In genomic region chr3:123576413-123577387, GRCm38 (mm10) we compare ENCODE assay signal across 25 mouse cellular contexts.
DNase-seq lines count a peak whose midpoint lies in the region; ATAC-seq and TF ChIP-seq lines count a peak whose summit lies in the region.
"Had no signal": no experiment of that assay in that cellular context is flagged by ENCODE, and none has a peak within 500 bp of the region (broad histone marks: within the 10 kb centered on the region; RNA-seq: fewer than 3 reads in every experiment).

No protein-coding gene starts in this region.

- H3K9me3 ChIP-seq in liver, embryonic 11.5 days (ENCODE audit: control insufficient read depth, low read length) = no peaks in the 10 kb centered on the region
- H3K9me3 ChIP-seq in liver, postnatal 0 days (ENCODE audit: low read length) = 0 out of 2 replicates have a peak, but pooled peaks cover 3% of the 10 kb centered on the region
- H3K9me3 ChIP-seq in forebrain, embryonic 11.5 days (ENCODE audit: control insufficient read depth, low read length) = no peaks in the 10 kb centered on the region
- H3K9me3 ChIP-seq: heart, embryonic 12.5 days; hindbrain, embryonic 13.5 days; neural tube, embryonic 12.5 days; stomach, embryonic 15.5 days had no signal

- H3K27ac ChIP-seq in liver, embryonic 11.5 days (ENCODE audit: low read depth, low read length) = peak overlapping the region; percentile 33; the same call in 1 of the 2 replicates
- H3K27ac ChIP-seq in liver, postnatal 0 days (ENCODE audit: low read depth) = peak overlapping the region; percentile 67
- H3K27ac ChIP-seq in forebrain, embryonic 11.5 days (ENCODE audit: low read depth, low read length) = no peak overlapping the region
- H3K27ac ChIP-seq: hindbrain, embryonic 13.5 days; midbrain, embryonic 13.5 days; neural tube, embryonic 12.5 days; stomach, embryonic 15.5 days had no signal

- H3K4me3 ChIP-seq in liver, embryonic 11.5 days (ENCODE audit: low read depth, low read length) = no peak overlapping the region
- H3K4me3 ChIP-seq in liver, postnatal 0 days (ENCODE audit: low read depth, low read length) = no peak overlapping the region
- no peak overlapping the region for H3K4me3 ChIP-seq in forebrain, embryonic 11.5 days (ENCODE audit: low read depth, low read length)
- H3K4me3 ChIP-seq: heart, embryonic 12.5 days; hindbrain, embryonic 13.5 days; midbrain, embryonic 13.5 days; neural tube, embryonic 12.5 days; stomach, embryonic 15.5 days had no signal

- H3K27me3 ChIP-seq in liver, embryonic 11.5 days (replicated peaks; ENCODE audit: control insufficient read depth, insufficient read depth, low read length) = no peaks in the 10 kb centered on the region
- no peaks in the 10 kb centered on the region for H3K27me3 ChIP-seq in liver, postnatal 0 days (ENCODE audit: insufficient read depth, low read length)
- H3K27me3 ChIP-seq in forebrain, embryonic 11.5 days (ENCODE audit: control insufficient read depth, insufficient read depth, low read length) = no peaks in the 10 kb centered on the region
- H3K27me3 ChIP-seq: heart, embryonic 12.5 days; hindbrain, embryonic 13.5 days; midbrain, embryonic 13.5 days; neural tube, embryonic 12.5 days; stomach, embryonic 15.5 days had no signal

- no peak overlapping the region for H3K9ac ChIP-seq in liver, embryonic 11.5 days (ENCODE audit: low read depth, low read length)
- no peak overlapping the region for H3K9ac ChIP-seq in liver, postnatal 0 days (replicated peaks)
- H3K9ac ChIP-seq in forebrain, embryonic 11.5 days (ENCODE audit: low read length) = no peak overlapping the region
- H3K9ac ChIP-seq: forebrain, postnatal 0 days; heart, embryonic 12.5 days; hindbrain, embryonic 13.5 days; midbrain, embryonic 13.5 days; neural tube, embryonic 12.5 days; stomach, embryonic 15.5 days had no signal

- peak; percentile 67 for ATAC-seq in liver, embryonic 11.5 days (replicated peaks; ENCODE audit: low FRiP score)
- ATAC-seq in hematopoietic stem cell, adult 5-6 weeks (replicated peaks in 1 of 2; ENCODE audit: insufficient read depth in 1 of 2, low FRiP score in 2 of 2, low TSS enrichment in 1 of 2, low read depth in 1 of 2, poor library complexity in 2 of 2, severe bottlenecking in 2 of 2) = peak; percentile 74 to 88
- peak; percentile 74 for ATAC-seq in liver, postnatal 0 days
- no peak for ATAC-seq in forebrain, embryonic 11.5 days (replicated peaks; ENCODE audit: low FRiP score)
- ATAC-seq: CD4-positive, CD25-positive, alpha-beta regulatory T cell, adult 4 months; forebrain, postnatal 0 days; midbrain, embryonic 13.5 days had no signal

- H3K4me2 ChIP-seq in liver, embryonic 11.5 days = no peak overlapping the region
- 0 out of 2 replicates have a peak overlapping the region, but pooled peaks have one; percentile 22 for H3K4me2 ChIP-seq in liver, postnatal 0 days (ENCODE audit: low read depth, low read length)
- H3K4me2 ChIP-seq in forebrain, embryonic 11.5 days (ENCODE audit: low read depth, low read length, severe bottlenecking) = no peak overlapping the region
- H3K4me2 ChIP-seq: heart, embryonic 12.5 days; hindbrain, embryonic 13.5 days; midbrain, embryonic 13.5 days; neural tube, embryonic 12.5 days; stomach, embryonic 15.5 days had no signal

- peak; percentile 85 for TF ChIP-seq EP300 in liver, postnatal 0 days (IDR thresholded peaks at IDR 0.05; ENCODE audit: low read depth)

- no peak for TF ChIP-seq CTCF in liver, postnatal 0 days (IDR thresholded peaks at IDR 0.05; ENCODE audit: low read depth)

- H3K36me3 ChIP-seq in liver, embryonic 11.5 days (ENCODE audit: control insufficient read depth, insufficient read depth, low read length) = no peaks in the 10 kb centered on the region
- H3K36me3 ChIP-seq in liver, postnatal 0 days (replicated peaks; ENCODE audit: insufficient read depth, low read length) = no peaks in the 10 kb centered on the region
- no peaks in the 10 kb centered on the region for H3K36me3 ChIP-seq in forebrain, embryonic 11.5 days (ENCODE audit: control insufficient read depth, insufficient read depth, low read length)
- H3K36me3 ChIP-seq: heart, embryonic 12.5 days; neural tube, embryonic 12.5 days; stomach, embryonic 15.5 days had no signal

- WGBS in liver, embryonic 11.5 days = 84% methylated on average over 21 of the region's 21 CpGs
- 77% methylated on average over 21 of the region's 21 CpGs for WGBS in liver, postnatal 0 days (ENCODE audit: insufficient replicate concordance)
- 92% methylated on average over 21 of the region's 21 CpGs for WGBS in forebrain, embryonic 11.5 days

- no peak for DNase-seq in liver, embryonic 11.5 days (ENCODE audit: low spot score)
- DNase-seq in liver = no peak
- DNase-seq in brain, adult 2 months (ENCODE audit: low read depth, low spot score) = peak; percentile 56
- no peak for DNase-seq in liver, postnatal 0 days
- DNase-seq in kidney, adult 11 months = no peak
- DNase-seq in forebrain, embryonic 11.5 days (ENCODE audit: low spot score) = no peak
- DNase-seq in Muller cell, postnatal 12 days (ENCODE audit: inconsistent ontology term) = no peak
- DNase-seq: adrenal gland, adult 2 months; cerebellum, adult 8-10 months; cerebellum, postnatal 36 days; forebrain, postnatal 0 days; heart, postnatal 10 days; kidney, adult 18-20 months; kidney, postnatal 10 days; lung, adult 2 months; lung, postnatal 14 days; thymus, adult 18-20 months; thymus, postnatal 36 days had no signal

- no peaks in the 10 kb centered on the region for H3K4me1 ChIP-seq in liver, embryonic 11.5 days (replicated peaks; ENCODE audit: control insufficient read depth, insufficient read depth, low read length)
- H3K4me1 ChIP-seq in liver, postnatal 0 days (ENCODE audit: insufficient read depth) = 0 out of 2 replicates have a peak, but pooled peaks cover 4% of the 10 kb centered on the region
- no peaks in the 10 kb centered on the region for H3K4me1 ChIP-seq in forebrain, embryonic 11.5 days (replicated peaks; ENCODE audit: control insufficient read depth, insufficient read depth, low read length)
- H3K4me1 ChIP-seq: heart, embryonic 12.5 days; hindbrain, embryonic 13.5 days; midbrain, embryonic 13.5 days; neural tube, embryonic 12.5 days; stomach, embryonic 15.5 days had no signal
